Mouse (Mus musculus): ENCODE data around the gene Tns1.

DNA sequence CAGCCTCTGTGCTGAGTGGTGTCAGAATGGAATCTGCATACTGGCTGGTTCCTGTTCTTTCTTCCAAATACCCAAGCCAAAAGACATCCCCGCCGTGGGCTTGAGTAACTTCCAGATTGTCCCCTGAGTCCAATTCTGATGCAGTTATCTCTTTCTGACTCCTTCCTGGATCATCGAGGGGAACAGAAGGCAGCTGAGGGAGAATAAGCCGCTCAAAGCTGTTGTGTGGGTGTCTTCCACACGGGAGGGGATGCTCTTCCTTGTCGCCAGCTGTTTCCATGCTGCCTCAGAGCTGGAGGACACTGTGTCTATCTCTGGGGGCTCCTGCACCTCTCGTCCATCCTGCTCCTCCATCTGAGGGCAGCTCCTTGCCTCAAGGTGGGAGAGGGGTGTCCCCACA lies 133.0 kb downstream of the Tns1 start:
- no peak for TF ChIP-seq CTCF (conservative IDR thresholded peaks at IDR 0.05 in 1 of 2, IDR thresholded peaks at IDR 0.05 in 1 of 2; ENCODE audit: low read depth in 2 of 2, low read length in 2 of 2)
- TF ChIP-seq POLR2A (IDR thresholded peaks at IDR 0.05; ENCODE audit: low read depth, low read length) = no peak
- TF ChIP-seq USF1 (IDR thresholded peaks at IDR 0.05; ENCODE audit: low read depth, low read length) = no peak
- no peak for TF ChIP-seq GABPA (IDR thresholded peaks at IDR 0.05; ENCODE audit: insufficient replicate concordance, low read depth, low read length)
- TF ChIP-seq ELF1 (IDR thresholded peaks at IDR 0.05; ENCODE audit: low read depth, low read length) = no peak
- TF ChIP-seq KAT2A (IDR thresholded peaks at IDR 0.05; ENCODE audit: insufficient replicate concordance, low read length) = no peak
- no peak for TF ChIP-seq MYC (IDR thresholded peaks at IDR 0.05; ENCODE audit: low read depth, low read length)
- no peak for TF ChIP-seq MEF2A (IDR thresholded peaks at IDR 0.05; ENCODE audit: borderline replicate concordance, low read depth, low read length)
- TF ChIP-seq CHD2 (IDR thresholded peaks at IDR 0.05; ENCODE audit: low read length) = no peak
- no peak for TF ChIP-seq EP300 (IDR thresholded peaks at IDR 0.05; ENCODE audit: low read length)
- TF ChIP-seq ZNF384 (IDR thresholded peaks at IDR 0.05; ENCODE audit: low read depth, low read length) = no peak

Data from CH12.LX (cell line).